Mouse (Mus musculus) CD8-positive naive resting alpha-beta T cell, adult 2 months (primary cell): ENCODE data around the gene Sfxn3.

Experiments used
- DNase-seq, 2 experiments: peaks; one replicate each; pipeline ENCODE4 v3.0.0; 2022; ENCODE audit warnings: low read depth in 2 of 2, low spot score in 2 of 2

Sfxn3 gene

DNA sequence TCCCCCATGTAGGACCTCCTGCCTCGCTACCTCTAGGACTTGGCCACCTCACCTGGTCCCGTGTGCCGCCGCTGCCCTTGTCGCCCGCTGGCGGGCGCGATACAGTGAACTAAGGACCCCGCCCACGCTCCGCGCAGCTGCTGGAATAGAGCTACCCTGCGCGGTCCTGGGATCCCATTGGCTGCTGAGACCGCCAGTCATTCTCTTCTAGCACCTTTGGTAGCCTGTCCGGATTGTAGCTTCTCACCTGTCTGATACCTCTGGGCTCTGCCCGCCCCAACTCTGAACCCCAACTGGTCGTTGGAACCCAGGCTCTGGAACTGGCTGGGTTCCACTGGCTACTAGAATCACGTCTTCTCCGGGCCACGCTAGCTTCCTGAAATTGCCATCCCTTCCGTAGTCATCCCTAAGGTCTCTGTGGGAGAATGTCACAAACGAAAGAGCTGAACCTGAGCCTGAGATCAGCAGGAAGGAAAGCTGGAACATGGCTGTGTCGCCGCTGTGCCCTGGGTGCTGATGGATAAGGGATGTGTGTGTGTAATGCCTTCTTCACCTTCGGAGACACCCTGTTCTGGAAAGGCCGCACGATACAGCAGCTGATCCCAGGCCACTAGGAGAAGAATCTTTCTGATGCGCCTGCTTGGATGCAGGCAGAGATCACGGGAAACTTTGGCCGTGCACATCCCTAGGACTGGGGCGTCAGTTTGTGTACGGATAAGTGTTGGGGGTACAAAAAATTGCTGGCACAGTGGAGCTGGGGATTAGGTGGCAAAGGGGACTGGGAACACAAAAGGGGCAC, 581 bp upstream of the Sfxn3 start:
- peak in 1 of 2 experiments; percentile 42 for DNase-seq

DNA sequence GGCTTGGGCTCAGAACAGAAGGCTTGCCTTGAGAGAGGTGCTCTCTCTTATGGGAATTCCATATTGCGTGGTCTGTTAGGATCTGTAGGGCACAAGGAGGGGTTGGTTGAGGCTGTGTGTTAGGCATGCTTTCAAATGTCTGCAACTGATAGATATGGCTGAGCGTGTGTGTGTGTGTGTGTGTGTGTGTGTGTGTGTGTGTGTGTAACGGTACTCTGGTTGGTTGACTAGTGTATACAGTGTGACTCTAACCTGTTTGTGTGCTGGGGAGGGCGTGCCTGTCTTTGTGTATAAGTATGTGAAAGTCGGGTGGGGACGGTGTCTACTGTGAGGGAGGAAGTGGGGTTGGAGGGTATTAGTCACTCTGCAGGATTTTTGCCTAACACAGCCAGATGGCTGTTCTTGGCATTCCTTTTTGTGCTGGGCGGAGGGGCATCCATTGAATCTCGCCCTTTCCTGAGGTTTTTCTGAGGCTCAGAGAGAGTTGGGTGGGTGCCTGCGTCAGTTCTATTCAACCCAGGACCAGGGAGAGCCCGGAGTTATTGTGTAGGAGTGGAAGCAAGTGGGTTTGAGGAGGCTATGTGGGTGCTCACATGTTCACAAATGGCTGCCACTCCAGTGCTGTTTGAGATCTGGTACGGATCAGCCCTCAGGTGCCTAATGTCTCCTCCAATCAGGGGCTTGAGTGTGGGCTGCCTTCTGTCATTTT, 786 bp downstream of the Sfxn3 start:
- peak; percentile 64 to 72 for DNase-seq

DNA sequence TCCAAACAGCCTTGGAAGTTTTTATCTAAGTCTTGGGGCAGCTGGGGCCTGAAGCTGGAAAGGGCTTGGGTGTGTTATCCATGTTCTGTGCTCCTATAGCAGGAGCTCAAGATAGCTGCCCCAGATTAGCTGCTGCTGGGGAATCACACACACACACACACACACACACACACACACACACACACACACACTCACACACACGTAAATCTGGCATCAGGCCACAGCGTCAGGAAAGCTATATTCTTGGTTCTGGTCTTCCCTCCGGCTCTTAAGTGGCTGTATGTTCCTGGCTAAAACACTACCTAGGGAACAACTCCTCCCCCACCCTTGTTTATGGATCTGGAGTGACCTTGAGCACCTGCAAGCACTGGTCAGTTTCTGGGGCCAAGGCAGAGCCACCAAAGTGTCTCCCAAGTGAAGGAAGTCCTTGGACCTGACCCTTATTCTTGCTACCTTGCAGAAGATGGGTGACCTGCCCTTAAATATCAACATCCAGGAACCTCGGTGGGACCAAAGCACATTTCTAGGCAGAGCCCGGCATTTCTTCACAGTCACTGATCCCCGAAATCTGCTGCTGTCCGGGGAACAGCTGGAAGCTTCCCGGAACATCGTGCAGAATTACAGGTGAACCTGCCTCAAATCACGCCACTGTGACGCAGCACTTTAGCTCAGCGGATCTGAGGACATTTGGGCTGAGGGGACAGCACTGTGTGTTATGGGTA, 1.5 kb downstream of the Sfxn3 start:
- no peak for DNase-seq

DNA sequence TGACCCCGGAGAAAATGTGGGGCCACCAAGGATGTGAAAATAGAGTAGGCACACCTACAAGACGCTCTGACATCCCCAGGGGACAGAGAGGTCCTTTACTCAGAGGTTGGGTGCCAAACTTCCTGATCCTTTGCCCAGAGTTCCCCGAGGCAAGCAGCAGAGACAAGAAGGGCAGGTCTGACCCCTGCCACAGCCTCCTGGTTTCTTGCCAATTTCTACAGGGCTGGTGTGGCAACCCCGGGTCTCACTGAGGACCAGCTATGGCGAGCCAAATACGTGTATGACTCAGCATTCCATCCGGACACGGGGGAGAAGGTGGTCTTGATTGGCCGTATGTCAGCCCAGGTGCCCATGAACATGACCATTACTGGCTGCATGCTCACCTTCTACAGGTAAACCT, 2.2 kb downstream of the Sfxn3 start:
- no peak for DNase-seq

DNA sequence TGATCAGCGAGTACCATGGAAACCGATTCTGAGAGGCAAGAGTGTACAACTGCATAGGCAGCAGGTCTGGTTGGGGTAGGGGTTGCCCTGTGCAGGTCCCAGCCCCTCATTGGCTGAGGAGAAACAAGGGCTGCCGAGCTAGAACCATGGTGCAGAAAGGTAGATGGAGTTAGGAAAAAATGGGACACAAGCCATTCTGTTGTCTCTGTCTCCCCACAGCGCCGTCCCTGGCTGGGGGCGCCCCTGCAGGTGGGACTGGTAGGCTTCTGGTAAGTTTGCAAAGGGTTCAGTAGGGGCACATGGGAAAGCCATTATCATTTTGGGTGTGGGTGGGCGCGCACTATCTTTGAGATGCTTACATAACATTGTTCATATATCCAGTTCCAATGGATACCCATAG, 6.1 kb downstream of the Sfxn3 start:
- no peak for DNase-seq

DNA sequence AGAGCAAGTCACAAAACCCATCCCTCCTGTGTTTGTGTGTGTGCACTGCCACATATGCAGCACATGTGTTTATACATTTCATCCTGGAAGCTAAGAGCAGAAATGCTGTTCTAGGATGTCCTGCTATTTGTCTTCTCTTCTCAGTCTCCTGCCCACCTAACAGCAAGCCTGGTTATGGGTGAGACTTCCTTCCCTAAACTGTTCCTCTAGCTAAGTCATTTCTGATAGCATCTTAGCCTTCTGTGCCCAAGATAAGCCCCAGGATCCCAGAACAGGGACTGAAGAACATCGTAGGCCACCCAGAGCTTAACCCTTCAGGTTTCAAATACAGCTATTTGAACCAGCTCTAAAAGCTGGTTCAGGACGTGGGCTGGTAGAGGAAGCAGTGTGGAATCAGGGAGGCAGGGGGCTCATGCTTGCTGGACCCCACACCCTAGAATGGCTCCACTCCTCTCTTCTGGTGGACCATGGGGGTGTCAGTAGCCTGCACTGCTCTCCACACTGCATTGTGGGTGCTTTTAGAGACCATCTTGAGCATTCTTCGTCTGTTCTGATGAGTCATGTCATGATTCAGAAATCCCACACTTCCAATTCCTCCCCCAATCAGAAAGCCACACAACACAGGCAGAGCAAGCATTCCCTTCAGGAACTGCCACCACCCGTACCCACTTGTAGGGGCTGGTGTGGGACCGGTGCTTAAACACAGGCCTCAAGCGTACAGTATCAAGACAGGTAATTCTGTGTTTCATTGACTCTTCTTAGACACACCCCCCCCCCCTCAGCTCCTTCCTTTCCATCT, 7.8 kb downstream of the Sfxn3 start:
- DNase-seq: no peak

DNA sequence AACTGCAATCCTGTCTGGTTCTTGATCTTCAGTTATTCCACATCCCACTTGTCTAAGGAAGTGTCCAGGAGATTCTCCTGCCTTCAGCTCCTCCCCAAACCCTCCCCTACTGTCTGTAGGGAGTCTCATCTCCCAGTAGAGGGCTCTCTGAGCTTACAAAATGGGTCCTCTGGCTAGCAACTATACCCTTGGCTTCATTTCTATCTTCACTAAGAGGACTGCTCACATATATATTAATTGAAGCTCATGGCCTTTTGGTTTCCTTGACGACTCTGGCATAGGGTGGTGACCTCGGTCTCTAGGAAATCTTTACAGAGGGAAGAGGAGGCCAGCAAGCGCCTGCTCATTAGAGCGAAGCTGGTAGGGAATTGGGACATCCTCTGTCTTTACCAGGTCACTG, 9.1 kb downstream of the Sfxn3 start:
- no peak for DNase-seq

DNA sequence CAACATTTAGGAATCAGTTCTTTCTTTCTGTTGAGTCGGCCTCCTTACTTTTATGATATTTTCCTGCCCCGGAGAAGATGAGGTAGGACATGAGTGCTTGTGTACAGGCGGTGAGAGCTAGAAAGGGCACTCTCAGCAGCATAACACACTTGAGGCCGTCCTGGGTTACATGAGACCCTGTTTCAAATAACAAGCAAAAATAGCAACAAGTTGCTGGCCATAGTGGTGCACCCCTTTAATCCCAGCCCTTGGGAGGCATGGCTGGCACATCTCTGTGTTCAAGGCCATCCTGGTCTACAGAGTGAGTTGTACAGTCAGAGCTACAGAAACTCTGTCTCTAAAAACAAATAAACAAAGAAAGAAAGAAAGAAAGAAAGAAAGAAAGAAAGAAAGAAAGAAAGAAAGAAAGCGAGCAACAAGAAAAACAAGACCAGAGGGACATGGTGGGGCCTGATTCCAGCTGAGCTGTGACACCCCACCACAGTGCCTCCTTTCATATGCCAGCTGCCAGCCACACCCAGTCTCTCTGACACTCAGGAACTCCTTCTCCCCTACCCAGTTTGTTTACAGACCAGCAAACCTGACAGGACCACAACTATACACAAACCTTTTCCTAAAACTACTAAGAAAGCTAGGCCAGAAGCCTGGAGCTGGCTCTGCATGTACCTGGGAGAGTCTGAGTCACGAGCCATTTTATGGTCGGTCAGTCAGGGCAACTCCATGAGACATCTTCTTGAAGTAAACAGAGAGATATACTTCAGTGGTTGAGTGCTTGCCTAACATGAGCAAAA, 9.8 kb downstream of the Sfxn3 start:
- no peak for DNase-seq

DNA sequence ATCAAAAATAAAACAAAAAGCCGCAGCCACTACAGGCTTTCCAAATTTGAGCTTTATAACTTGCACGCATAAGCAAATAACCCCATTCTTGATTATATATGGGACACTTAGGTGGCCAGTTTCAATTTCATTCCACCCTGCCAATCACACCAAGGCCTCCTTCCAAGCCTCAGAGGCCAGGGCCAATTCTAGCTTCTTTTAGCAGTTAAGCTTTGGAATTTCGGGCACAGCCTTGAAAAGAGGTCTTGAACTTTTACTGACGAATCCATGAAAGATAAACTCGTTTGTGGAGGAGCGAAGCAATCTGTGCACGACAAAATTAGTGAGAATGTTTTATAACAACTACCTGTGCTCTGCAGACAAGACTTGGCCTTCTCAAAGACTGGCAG, 10.4 kb downstream of the Sfxn3 start:
- DNase-seq: no peak

DNA sequence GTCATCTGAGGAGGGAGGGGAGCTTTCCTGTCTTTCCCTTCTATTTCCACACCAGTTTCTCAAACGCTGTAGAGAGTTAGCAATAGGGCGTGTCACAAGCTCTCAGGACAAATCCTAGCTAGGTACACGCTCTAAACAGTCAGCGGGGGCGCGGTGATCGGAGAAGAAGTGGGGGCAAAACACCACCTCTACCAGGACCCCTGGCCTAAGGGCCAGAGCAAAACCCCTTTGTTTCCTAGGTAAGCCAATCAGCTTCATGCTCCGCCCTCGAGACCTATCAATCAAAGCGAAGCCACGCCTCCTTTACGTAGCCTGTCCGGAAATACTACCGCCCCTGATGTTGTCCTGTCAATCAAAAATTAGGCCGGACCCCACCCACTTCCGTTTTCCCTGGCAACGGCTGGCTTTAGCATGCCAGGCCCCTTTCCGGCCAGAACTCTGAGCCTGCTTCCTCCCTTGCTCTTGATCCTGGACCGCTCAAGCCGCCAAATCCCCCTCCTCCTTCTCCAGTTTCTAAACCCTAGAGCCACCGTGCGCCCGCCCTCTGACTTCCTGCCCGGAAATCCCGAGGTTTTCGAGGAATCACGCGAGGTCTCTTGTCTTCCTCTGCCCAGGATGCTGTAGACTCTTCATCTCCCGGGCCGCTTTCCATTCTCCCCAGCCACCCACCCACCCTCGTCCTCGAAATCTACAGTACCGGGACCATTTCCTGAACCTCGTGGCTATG, 11.0 kb downstream of the Sfxn3 start:
- DNase-seq: peak; percentile 71 to 82

DNA sequence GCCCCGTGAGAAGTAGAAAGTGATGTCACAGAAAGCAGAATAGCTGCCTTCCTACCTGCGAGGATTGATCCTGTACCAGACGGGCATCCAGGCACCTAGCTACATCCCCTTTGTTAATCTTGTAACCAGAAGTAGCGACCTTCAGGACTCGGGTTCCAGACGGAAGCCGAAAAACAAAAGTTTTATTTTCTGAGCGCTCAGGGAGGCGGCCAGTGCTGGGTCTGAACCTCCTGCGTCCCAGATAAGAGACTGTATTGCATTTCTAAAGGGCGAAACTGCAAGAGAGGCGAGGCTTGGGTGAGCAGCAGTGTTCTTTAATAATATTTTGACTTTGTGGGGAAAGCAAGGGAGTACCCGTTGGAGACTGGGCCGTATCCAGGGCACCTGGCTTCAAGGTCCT, 11.5 kb downstream of the Sfxn3 start:
- DNase-seq: no peak

DNA sequence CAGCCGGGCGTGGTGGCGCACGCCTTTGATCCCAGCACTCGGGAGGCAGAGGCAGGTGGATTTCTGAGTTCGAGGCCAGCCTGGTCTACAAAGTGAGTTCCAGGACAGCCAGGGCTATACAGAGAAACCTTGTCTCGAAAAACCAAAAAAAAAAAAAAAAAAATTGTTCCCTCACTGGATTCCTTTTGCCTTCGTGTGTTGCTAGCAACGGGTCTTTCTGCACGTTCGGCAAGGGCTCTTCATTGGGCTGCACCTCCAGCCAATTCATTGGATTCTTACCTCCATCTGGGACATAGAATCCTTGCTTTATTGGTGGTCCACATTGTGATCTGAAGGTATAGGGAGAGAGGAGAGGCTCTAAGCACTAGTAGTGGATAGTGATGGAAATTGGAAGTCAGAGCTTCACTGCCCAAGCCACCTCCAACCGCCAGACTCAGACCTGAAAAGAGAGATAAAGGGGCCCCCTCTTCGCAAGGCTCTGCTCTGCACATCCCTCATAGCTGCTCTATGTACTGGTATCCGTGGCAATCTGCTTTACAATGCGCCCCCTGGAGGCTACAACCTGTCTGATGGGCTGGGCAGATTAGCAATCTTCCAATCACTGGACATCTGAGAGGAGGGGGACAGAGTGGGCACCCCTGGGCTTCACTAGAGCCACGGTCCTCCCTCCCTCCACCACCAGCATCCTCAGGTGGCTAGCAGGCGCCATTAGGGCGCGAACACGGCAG, 16.4 kb downstream of the Sfxn3 start:
- peak; percentile 53 to 62 for DNase-seq

DNA sequence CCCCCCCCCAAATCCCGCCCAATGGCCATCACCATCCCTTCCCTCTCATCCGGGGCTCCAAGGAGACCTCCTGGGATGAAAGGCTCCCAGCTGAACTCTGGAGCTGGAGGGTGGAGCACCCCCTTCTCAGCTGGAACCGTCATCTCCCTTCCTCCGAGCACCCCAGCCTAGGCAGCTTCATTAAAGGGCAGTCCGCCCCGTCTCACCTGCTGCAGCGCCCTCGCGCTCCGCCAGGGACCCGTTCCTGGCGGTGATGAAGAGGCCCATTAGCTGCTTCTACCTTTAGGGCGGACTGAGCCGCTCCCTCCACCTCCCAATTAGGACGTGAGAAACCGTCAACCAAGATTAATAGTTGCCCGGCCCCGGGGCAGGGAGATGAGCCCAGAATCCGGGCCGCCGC, 17.9 kb downstream of the Sfxn3 start:
- DNase-seq: no peak

DNA sequence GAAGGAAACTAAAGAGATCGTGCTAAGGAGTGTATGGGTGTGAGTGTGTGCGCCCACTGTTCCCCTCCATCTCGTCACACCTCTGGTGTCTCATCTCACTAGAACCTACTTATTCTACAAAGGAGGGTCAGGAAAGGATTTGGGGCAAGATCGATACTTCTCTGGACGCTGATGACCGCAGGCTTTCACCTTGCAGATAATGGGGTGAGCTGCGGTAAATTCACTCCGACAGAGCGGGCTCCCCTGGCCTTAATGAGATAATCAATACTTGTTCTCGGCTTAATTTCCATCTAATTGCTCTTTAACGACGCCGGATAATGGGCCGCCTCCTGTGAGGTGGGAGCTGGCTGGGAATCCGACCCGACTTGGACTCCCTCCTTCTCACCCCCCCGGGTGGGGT, 19.9 kb downstream of the Sfxn3 start:
- no peak for DNase-seq

DNA sequence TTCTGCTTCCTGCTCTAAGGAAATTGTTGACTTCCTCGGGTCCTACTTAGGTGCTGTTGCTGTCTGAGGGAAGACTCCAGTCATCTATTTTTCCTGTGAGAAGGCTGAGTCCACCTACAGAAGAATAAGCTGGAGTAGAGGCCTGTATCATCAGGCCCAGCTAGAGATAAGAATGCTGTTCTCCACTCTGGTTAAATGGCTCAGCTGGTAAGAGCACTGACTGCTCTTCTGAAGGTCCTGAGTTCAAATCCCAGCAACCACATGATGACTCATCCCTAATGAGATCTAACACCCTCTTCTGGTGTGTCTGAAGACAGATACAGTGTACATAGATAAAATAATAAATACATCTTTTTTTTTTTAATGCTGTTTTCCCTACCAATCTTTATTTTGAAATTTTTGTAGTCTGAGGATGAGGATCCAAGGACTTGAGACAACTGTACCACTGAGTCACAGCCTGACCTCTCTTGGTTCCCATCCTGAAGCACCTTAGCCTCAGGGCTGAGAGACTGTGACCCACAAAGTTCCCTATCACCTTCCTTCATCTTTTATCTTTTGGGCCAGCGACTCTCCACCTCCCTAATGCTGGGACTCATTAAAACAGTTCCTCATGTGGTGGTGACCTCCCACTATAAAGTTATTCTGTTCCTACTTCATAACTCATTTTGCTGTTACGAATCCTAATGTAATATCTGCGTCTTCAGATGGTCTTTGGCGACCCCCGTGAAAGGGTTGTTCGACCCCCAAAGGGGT, 20.6 kb downstream of the Sfxn3 start:
- no peak for DNase-seq

DNA sequence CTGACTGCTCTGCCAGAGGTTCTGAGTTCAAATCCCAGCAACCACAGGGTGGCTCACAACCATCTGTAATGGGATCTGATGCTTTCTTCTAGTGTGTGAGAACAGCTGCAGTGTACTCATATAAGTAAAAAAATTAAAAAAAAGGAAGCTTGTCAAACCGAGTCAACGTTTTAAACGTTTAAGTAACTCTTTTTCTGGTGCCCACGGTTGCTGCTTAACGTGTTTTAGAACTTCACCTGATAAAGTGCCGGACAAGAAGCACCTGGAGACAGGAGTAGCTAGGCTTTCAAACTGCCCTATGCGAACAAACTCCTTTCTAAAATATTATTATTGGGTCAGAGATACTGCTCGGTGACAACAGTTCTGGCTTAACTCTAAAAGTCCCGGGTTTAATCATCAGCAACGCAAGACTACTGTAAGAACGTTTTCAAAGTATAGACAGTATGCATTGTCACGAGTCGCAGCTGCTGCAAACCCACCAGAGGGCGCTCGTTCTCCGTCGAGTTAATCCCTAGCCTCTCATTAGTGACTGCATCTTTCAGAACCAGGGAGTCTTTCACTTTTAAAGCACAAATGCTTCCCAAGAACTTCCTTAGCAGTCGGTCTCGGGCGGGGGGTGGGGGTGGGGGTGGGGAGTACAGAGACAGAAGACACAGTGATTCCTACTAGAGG, 26.7 kb downstream of the Sfxn3 start:
- DNase-seq: peak; percentile 79 to 85

DNA sequence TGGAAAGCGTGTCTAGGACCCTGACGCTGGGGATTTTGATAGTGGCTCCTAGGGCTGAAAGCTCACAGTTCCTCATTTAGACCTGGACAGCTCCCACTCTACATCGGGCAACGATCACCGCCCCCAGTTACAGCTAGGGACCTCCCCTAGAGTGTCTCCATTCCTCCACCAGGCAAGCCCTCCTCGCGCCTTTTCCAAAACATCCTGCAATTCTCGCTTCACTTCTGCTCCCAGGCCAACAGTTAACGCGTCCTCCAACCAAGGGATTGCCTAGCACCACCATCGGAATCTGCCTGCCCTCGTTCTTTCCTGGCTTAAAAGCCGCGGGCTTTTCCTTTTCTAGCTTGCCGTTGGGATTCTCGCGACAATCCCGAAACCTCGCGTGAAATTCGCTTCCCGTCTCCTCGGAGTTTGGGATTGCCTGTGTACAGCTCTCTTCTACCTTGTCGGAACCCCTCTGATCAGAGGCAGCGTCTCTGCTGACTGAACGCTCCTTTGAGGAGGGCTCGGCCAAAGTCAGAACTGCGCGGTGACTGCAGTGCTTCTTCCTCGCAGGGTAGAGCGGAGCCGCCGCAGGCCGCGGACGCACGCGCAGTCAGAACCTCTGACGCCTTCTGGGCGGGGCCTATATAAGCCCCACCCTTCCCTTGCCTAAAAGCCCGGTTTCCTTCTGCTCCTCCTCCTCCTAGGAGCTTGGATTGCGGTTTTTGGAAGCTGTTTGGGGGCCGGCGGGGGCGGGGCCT, 27.4 kb downstream of the Sfxn3 start, which contains the start of gene Kazald1:
Kazald1 (plus strand) TSS at position 662 of the 743 bp plus-strand sequence.
- DNase-seq: peak; percentile 83 to 85
